Mouse (Mus musculus) adrenal gland, adult 8-10 months (tissue): ENCODE data around the gene Pik3r2. TPM values are rescaled to one million over a fixed set of nuclear protein-coding genes. Genes with fewer than 3 reads are reported as not detected.

Experiments used
- DNase-seq: peaks from one replicate; pipeline ENCODE4 v3.0.0; 2022
- total RNA-seq, 4 experiments: library from RNA; stranded (reverse); gene quantifications; 2 replicates each; pipeline ENCODE4 v1.2.4; 2022

Gene Pik3r2
- total RNA-seq, 4 experiments from 2014 or later, result 44.0 to 73.8 (median 57.9) TPM

GRCm38 (mm10) chr8:70772890-70773289 lies 3.6 kb downstream of the Pik3r2 start:
- DNase-seq, result no peak

- no peak for DNase-seq
These were observed 4.4 kb downstream of the Pik3r2 start for GRCm38 (mm10) chr8:70772075-70772474.

- no peak for DNase-seq
These were observed 5.3 kb downstream of the Pik3r2 start for GRCm38 (mm10) chr8:70771217-70771616.

- no peak for DNase-seq
These were observed 5.8 kb downstream of the Pik3r2 start for GRCm38 (mm10) chr8:70770748-70771147.

GRCm38 (mm10) chr8:70769858-70770257 lies 6.7 kb downstream of the Pik3r2 start:
- DNase-seq, result no peak

GRCm38 (mm10) chr8:70769359-70769758 lies 7.2 kb downstream of the Pik3r2 start:
- peak; percentile 91 for DNase-seq

- no peak for DNase-seq
These were observed 7.6 kb downstream of the Pik3r2 start for GRCm38 (mm10) chr8:70768956-70769355.

GRCm38 (mm10) chr8:70768231-70768776 lies 8.2 kb downstream of the Pik3r2 start:
- no peak for DNase-seq

GRCm38 (mm10) chr8:70767503-70767902 lies 9.0 kb downstream of the Pik3r2 start:
- DNase-seq, result no peak

GRCm38 (mm10) chr8:70766571-70767440 lies 9.7 kb downstream of the Pik3r2 start:
- DNase-seq, result no peak

GRCm38 (mm10) chr8:70765838-70766570 lies 10.5 kb downstream of the Pik3r2 start:
- DNase-seq, result no peak

- DNase-seq, result no peak
These were observed 11.2 kb downstream of the Pik3r2 start for GRCm38 (mm10) chr8:70765329-70765728.

- DNase-seq, result no peak
These were observed 11.8 kb downstream of the Pik3r2 start for GRCm38 (mm10) chr8:70764676-70765075.

- no peak for DNase-seq
These were observed 12.5 kb downstream of the Pik3r2 start for GRCm38 (mm10) chr8:70764026-70764425.

GRCm38 (mm10) chr8:70763354-70763753 lies 13.2 kb downstream of the Pik3r2 start:
- DNase-seq, result no peak

GRCm38 (mm10) chr8:70762118-70762517 lies 14.4 kb downstream of the Pik3r2 start:
- DNase-seq, result no peak

GRCm38 (mm10) chr8:70760775-70761406 lies 15.6 kb downstream of the Pik3r2 start, which contains the start of gene Mpv17l2:
Mpv17l2 (minus strand) TSS chr8:70760946.
- peak; percentile 98 for DNase-seq

GRCm38 (mm10) chr8:70760350-70760749 lies 16.2 kb downstream of the Pik3r2 start:
- peak; percentile 52 for DNase-seq

- DNase-seq, result peak; percentile 79
These were observed 17.6 kb downstream of the Pik3r2 start for GRCm38 (mm10) chr8:70758616-70759561.

- no peak for DNase-seq
These were observed 18.3 kb downstream of the Pik3r2 start for GRCm38 (mm10) chr8:70758308-70758615.

- DNase-seq, result peak; percentile 44
These were observed 18.8 kb downstream of the Pik3r2 start for GRCm38 (mm10) chr8:70757523-70758307.
